Comparison of ENCODE assay signal across 8 mouse cellular contexts in genomic region chr15:98662567-98663545, GRCm38 (mm10). TPM values are rescaled to one million over a fixed set of nuclear protein-coding genes. Genes with fewer than 3 reads are reported as not detected.
DNase-seq lines count a peak whose midpoint lies in the region; ATAC-seq lines count a peak whose summit lies in the region.

Ddx23 (minus strand) TSS chr15:98662894.

- intact Hi-C loops in gastrocnemius, postnatal 14 days (cut with DNase I; ENCODE audit: low total_unique reads), result no loop called here
- intact Hi-C loops in left cerebral cortex, postnatal 10 days (cut with DNase I), result loop anchor here (5.0 kb wide), 1 partner anchor 129 kb away; no protein-coding TSS in a partner anchor

- ATAC-seq in inflammation-experienced regulatory T-cells, adult 6 months, result peak; percentile 95
- ATAC-seq in megakaryocyte-erythroid progenitor cell, adult 5-6 weeks (replicated peaks; ENCODE audit: low FRiP score, low TSS enrichment, poor library complexity, severe bottlenecking), result peak; percentile 93

- DNase-seq in adrenal gland, adult (ENCODE audit: inconsistent age in 2 of 2, low spot score in 1 of 2), result peak; percentile 96 to 98
- DNase-seq in embryo, embryonic 10.5 days (ENCODE audit: low spot score), result peak; percentile 98
- DNase-seq in gastrocnemius, postnatal 14 days, result peak; percentile 96
- peak; percentile 95 to 97 for DNase-seq in left cerebral cortex, postnatal 10 days (ENCODE audit: extremely low spot score in 1 of 2, low spot score in 2 of 2)
- DNase-seq in right cerebral cortex, postnatal 25 days, result peak; percentile 98
- peak; percentile 92 to 95 for DNase-seq in urinary bladder, postnatal 4 days (ENCODE audit: low spot score in 2 of 2)

RNA-seq across cellular contexts. Expression of gene Ddx23, which starts in this region (rescaled TPM):
- total RNA-seq in gastrocnemius, postnatal 14 days (2021), result 10 to 100 TPM; 45.1 to 48.1 TPM
- polyA plus RNA-seq in inflammation-experienced regulatory T-cells, adult 6 months (2017; shearing (Covaris generic)), result 10 to 100 TPM; 15.4 to 37.0 (median 37.0) TPM
- 10 to 100 TPM; 55.8 to 58.2 TPM for total RNA-seq in left cerebral cortex, postnatal 10 days (2021)
- 79.8 and 96.4 TPM in 2 replicates for total RNA-seq in megakaryocyte-erythroid progenitor cell, adult 5-6 weeks (2014; fragmentation: Nextera tagmentation)
- 152 and 181 TPM in 2 replicates for total RNA-seq in megakaryocyte-erythroid progenitor cell, adult 5-6 weeks (2017)

Comparison
In these comparisons a context has a peak if more than half of its experiments do, and no peak if none do; other contexts are left out.
1. Peak in every context shown above with its lines: DNase-seq and ATAC-seq.